Mouse (Mus musculus): ENCODE data around the gene Tbl1xr1. TPM values are rescaled to one million over a fixed set of nuclear protein-coding genes. Genes with fewer than 3 reads are reported as not detected.

Gene Tbl1xr1
- polyA plus RNA-seq, 1 experiment from 2014 or later = 19.7 TPM

DNA sequence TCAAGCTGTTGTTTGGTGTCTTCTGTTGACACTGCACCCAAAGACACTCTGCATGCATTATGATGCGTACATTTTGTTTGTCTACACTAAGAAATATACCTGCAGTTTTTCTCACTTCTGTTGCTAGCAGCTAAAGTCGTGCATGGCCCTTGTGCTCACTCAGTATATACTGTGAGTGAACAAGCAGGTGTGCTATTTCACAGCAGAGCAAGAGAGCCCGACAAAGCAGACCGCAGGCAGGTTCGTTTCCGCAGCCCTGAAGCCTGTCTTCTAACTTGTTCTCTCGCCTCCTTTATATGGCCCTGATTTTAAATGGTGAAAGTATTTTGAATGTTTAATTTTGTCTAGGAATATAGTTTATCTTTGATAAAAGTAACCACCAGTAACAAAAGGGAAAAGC lies 57.2 kb downstream of the Tbl1xr1 start:
- H3K4me1 ChIP-seq (replicated peaks) = no peaks in the 10 kb centered on the region
- no peak overlapping the region for H3K4me3 ChIP-seq
- H3K27ac ChIP-seq = no peak overlapping the region
- DNase-seq (ENCODE audit: low spot score) = no peak
- WGBS = 96% methylated on average over 7 of the region's 7 CpGs
- peaks cover 4% of the 10 kb centered on the region; the same call in 1 of the 2 replicates for H3K36me3 ChIP-seq
- no peaks in the 10 kb centered on the region for H3K27me3 ChIP-seq (ENCODE audit: insufficient read depth, poor library complexity, severe bottlenecking)
- no peaks in the 10 kb centered on the region for H3K9me3 ChIP-seq

DNA sequence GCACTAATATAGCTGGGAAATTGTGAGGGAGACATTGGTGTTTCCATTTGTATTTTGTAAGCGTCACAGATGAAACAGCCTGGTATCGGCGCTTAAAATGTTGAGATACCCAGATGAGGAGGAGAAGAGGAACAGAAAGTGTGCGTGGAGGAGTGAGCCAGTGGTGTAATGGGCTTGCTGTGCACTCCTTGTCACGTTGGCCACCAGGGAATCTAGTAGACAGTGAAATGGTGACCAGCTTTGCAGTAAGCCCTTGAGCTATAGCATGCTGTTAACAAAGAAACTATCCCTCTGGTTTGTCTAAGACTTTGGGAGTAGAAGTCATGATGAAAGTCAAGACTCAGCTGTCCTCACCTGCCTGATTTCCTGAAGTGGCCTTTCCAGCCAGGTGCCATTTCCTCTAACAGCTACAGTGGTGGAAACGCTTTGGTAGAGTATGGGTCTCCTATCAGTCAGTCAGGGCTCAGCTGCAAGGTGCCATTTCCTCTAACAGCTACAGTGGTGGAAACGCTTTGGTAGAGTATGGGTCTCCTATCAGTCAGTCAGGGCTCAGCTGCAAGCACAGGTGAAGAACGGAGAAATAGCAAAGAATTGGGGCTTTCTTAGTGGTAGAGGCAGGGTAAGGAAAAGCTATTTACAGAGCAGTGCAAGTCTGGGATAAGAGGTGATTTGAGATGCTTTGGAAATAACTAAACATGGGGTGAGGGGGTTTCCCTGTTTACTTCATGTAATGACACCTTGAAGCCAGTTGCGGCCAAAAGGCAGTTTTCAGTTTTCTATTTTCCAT lies 61.5 kb downstream of the Tbl1xr1 start:
- WGBS = 91% methylated on average over 9 of the region's 9 CpGs
- Histone ChIP-seq H3K27ac (no peak overlapping the region), H3K27me3 (ENCODE audit: insufficient read depth, poor library complexity, severe bottlenecking) (no peaks in the 10 kb centered on the region), H3K4me1 (replicated peaks) (peaks cover 10% of the 10 kb centered on the region), H3K9me3 (no peaks in the 10 kb centered on the region), H3K36me3 (0 out of 2 replicates have a peak, but pooled peaks cover 3% of the 10 kb centered on the region), H3K4me3 (no peak overlapping the region)
- DNase-seq (ENCODE audit: low spot score) = no peak

DNA sequence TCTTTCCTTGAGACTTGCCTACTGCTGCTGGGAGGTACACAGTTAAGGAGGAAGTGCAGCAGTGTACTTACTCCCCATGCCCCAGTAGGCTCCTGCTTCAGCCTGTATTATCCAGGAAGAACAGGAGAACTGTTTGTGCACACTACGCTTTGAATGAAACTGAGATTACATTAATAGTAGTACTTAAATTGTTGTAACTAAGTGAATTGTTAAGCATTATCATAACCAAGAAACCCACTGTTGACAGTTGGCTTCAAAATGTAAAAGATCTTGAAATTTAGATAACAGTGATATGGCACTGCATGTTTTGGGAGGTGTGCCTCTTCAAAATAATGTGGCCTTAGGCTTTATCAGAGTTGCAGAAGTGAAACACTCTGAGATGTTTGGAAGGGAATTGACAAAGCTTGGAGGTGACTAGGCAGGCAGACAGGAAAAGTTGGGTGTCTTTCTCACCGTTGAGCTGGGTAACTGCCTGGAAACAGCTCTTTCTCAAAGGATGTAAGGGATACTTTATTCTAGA lies 62.2 kb downstream of the Tbl1xr1 start:
- WGBS = 90% methylated on average over 2 of the region's 2 CpGs
- H3K27me3 ChIP-seq (ENCODE audit: insufficient read depth, poor library complexity, severe bottlenecking) = no peaks in the 10 kb centered on the region
- DNase-seq (ENCODE audit: low spot score) = no peak
- 0 out of 2 replicates have a peak, but pooled peaks cover 3% of the 10 kb centered on the region for H3K36me3 ChIP-seq
- H3K27ac ChIP-seq = no peak overlapping the region
- no peak overlapping the region for H3K4me3 ChIP-seq
- H3K4me1 ChIP-seq (replicated peaks) = peaks cover 10% of the 10 kb centered on the region
- H3K9me3 ChIP-seq = no peaks in the 10 kb centered on the region

- Histone ChIP-seq H3K4me3 (no peak overlapping the region), H3K36me3 (no peaks in the 10 kb centered on the region), H3K4me1 (replicated peaks) (peaks cover 10% of the 10 kb centered on the region), H3K27ac (no peak overlapping the region), H3K27me3 (ENCODE audit: insufficient read depth, poor library complexity, severe bottlenecking) (no peaks in the 10 kb centered on the region), H3K9me3 (no peaks in the 10 kb centered on the region)
- no peak for DNase-seq (ENCODE audit: low spot score)
- 76% methylated on average over 3 of the region's 3 CpGs for WGBS
These were observed 63.7 kb downstream of the Tbl1xr1 start for GRCm38 (mm10) chr3:22140111-22140658.

- H3K9me3 ChIP-seq = no peaks in the 10 kb centered on the region
- no peak for DNase-seq (ENCODE audit: low spot score)
- H3K4me3 ChIP-seq = no peak overlapping the region
- H3K27ac ChIP-seq = no peak overlapping the region
- H3K36me3 ChIP-seq = no peaks in the 10 kb centered on the region
- WGBS = 88% methylated on average over 6 of the region's 6 CpGs
- H3K27me3 ChIP-seq (ENCODE audit: insufficient read depth, poor library complexity, severe bottlenecking) = no peaks in the 10 kb centered on the region
- peaks cover 10% of the 10 kb centered on the region for H3K4me1 ChIP-seq (replicated peaks)
These were observed 65.7 kb downstream of the Tbl1xr1 start for GRCm38 (mm10) chr3:22141984-22142719.

DNA sequence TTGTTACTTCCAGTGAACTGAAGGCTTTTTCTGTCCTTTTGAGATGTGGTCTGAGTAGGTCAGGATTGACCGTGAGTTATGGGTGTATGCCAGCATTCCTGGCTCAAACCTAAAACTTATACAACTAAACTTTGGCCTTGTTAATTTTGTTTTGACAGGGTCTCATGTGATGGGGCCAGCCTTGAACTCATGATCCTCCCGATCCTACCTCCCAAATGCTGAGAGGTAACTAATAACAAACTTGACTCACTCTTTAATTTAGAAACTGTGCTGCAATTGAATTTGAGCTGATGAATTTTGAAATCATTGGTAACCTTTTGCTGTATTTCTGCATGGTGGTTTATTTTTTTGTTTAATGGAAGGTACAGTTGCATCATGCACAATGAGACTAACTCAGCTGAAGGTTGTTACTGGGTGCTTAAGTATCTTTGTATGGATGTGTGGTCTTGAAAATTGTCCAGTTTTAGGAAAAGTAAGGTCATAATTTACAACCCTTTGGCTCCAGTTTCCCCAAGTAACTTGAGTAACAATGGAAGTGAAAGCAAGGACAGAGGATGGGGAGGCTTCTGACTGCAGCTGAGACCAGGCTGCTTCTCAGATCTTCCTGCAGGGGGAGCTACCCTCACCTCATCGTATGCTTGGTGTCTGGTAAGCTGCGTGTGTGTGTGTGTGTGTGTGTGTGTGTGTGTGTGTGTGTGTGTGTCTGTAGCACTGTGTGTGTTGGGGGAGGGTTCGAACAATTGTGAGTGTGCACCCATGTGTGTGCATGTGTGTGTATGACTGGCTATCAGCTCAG lies 66.6 kb downstream of the Tbl1xr1 start:
- WGBS = 88% methylated on average over 5 of the region's 5 CpGs
- no peak for DNase-seq (ENCODE audit: low spot score)
- peaks cover 10% of the 10 kb centered on the region for H3K4me1 ChIP-seq (replicated peaks)
- H3K27ac ChIP-seq = no peak overlapping the region
- no peaks in the 10 kb centered on the region for H3K27me3 ChIP-seq (ENCODE audit: insufficient read depth, poor library complexity, severe bottlenecking)
- H3K4me3 ChIP-seq = no peak overlapping the region
- no peaks in the 10 kb centered on the region for H3K9me3 ChIP-seq
- no peaks in the 10 kb centered on the region for H3K36me3 ChIP-seq

DNA sequence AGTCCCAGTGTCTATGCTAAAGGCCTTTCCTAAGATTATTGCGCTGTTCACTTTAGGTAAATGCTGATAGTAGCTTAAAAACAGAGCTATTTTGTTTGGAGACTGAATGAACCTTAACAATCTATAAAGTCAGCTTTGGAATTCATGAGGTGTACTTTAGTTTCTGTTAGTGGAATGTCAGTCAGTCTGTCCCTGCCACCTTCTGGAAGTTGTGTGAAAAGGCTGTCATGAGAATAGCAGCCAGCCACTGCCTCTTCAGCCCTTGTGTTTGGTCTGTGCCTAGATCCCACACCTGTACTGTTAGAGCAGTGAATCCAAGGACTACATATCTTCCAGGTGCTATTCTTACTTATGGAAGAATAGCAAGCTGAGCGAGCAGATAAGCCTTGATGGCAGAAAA lies 67.8 kb downstream of the Tbl1xr1 start:
- H3K9me3 ChIP-seq = no peaks in the 10 kb centered on the region

DNA sequence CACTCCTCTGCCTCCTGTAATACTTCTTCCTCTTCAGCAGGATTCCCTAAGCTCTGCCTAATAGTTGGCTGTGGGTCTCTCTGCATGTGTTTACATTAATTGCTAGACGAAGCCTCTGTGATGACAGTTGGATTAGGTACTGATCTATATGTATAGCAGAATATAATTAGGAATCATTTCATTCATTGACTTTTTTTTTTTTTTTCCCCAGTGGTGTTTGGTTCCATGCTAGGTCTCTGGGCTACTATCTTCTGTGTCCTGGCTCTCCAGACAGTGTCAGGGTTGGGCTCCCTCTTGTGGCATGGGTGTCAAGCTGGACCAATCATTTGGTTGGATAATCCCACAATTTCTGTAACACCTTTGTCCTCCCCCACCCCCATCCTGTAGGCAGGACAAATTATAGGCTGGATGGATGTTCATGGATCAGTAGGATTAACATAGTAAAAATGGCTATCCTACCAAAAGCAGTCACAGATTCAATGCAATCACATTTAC lies 71.0 kb downstream of the Tbl1xr1 start:
- Histone ChIP-seq H3K36me3 (peaks cover 18% of the 10 kb centered on the region; the same call in 1 of the 2 replicates), H3K9me3 (no peaks in the 10 kb centered on the region), H3K4me1 (replicated peaks) (no peaks in the 10 kb centered on the region), H3K4me3 (no peak overlapping the region), H3K27ac (no peak overlapping the region), H3K27me3 (ENCODE audit: insufficient read depth, poor library complexity, severe bottlenecking) (no peaks in the 10 kb centered on the region)
- no peak for DNase-seq (ENCODE audit: low spot score)
- WGBS = 80% methylated on average over 1 of the region's 1 CpGs

More for the DNA sequence above, 67.8 kb downstream of the Tbl1xr1 start:
- Histone ChIP-seq H3K27me3 (ENCODE audit: insufficient read depth, poor library complexity, severe bottlenecking) (no peaks in the 10 kb centered on the region), H3K36me3 (0 out of 2 replicates have a peak, but pooled peaks cover 5% of the 10 kb centered on the region), H3K27ac (no peak overlapping the region), H3K4me3 (no peak overlapping the region), H3K4me1 (replicated peaks) (peaks cover 10% of the 10 kb centered on the region)
- 88% methylated on average over 2 of the region's 2 CpGs for WGBS
- DNase-seq (ENCODE audit: low spot score) = no peak

DNA sequence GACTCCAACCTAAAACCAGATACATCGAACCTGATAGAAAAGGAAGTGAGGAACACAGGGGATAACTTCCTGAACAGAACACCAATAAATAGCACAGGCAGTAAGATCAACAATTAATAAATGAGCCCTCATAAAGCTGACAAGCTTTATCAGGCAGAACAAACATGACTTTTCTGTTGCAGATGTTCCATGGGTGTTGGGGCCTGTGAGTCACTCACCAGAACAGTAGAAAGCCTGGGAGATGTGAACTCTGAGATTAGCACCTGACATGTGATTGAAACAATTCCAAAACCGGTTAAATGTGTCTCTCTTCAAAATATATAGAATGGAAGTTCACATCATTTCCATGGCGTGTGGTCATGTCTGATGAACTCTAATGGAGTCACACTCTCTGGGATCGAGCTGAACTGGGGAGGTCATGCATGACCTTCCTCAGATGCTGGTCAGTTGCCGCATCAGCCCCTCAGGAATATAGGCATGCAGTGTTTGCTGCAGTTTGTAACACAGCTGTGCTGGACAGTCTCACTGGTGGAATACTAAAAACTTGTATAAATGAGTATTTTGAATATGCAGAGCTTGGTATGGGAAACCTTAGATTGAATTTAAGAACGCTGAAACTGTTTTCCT lies 72.0 kb downstream of the Tbl1xr1 start:
- H3K4me3 ChIP-seq = no peak overlapping the region
- H3K27ac ChIP-seq = no peak overlapping the region
- no peak for DNase-seq (ENCODE audit: low spot score)
- H3K36me3 ChIP-seq = peaks cover 18% of the 10 kb centered on the region; the same call in 1 of the 2 replicates
- no peaks in the 10 kb centered on the region for H3K4me1 ChIP-seq (replicated peaks)
- H3K9me3 ChIP-seq = no peaks in the 10 kb centered on the region
- no peaks in the 10 kb centered on the region for H3K27me3 ChIP-seq (ENCODE audit: insufficient read depth, poor library complexity, severe bottlenecking)
- WGBS = 89% methylated on average over 6 of the region's 6 CpGs

- WGBS = 95% methylated on average over 5 of the region's 5 CpGs
- H3K9me3 ChIP-seq = peaks cover 2% of the 10 kb centered on the region
- H3K27me3 ChIP-seq (ENCODE audit: insufficient read depth, poor library complexity, severe bottlenecking) = no peaks in the 10 kb centered on the region
- H3K27ac ChIP-seq = no peak overlapping the region
- DNase-seq (ENCODE audit: low spot score) = no peak
- no peak overlapping the region for H3K4me3 ChIP-seq
- no peaks in the 10 kb centered on the region for H3K4me1 ChIP-seq (replicated peaks)
- H3K36me3 ChIP-seq = peaks cover 31% of the 10 kb centered on the region; the same call in 1 of the 2 replicates
These were observed 74.5 kb downstream of the Tbl1xr1 start for GRCm38 (mm10) chr3:22150872-22151530.

GRCm38 (mm10) chr3:22152773-22153172 lies 76.3 kb downstream of the Tbl1xr1 start:
- Histone ChIP-seq H3K27me3 (ENCODE audit: insufficient read depth, poor library complexity, severe bottlenecking) (no peaks in the 10 kb centered on the region), H3K9me3 (peaks cover 20% of the 10 kb centered on the region), H3K4me3 (no peak overlapping the region), H3K4me1 (replicated peaks) (no peaks in the 10 kb centered on the region), H3K36me3 (peaks cover 43% of the 10 kb centered on the region; the same call in 1 of the 2 replicates), H3K27ac (no peak overlapping the region)
- 89% methylated on average over 1 of the region's 1 CpGs for WGBS
- no peak for DNase-seq (ENCODE audit: low spot score)

Data from hindbrain, embryonic 10.5 days (tissue).